Mouse (Mus musculus) layer of hippocampus, adult 9-10 months (tissue): ENCODE results near the gene Gm48552.

Source experiments
- DNase-seq: peaks from one replicate; pipeline ENCODE4 v3.0.0; 2022; ENCODE audit warnings: low spot score

Gm48552 gene

DNA sequence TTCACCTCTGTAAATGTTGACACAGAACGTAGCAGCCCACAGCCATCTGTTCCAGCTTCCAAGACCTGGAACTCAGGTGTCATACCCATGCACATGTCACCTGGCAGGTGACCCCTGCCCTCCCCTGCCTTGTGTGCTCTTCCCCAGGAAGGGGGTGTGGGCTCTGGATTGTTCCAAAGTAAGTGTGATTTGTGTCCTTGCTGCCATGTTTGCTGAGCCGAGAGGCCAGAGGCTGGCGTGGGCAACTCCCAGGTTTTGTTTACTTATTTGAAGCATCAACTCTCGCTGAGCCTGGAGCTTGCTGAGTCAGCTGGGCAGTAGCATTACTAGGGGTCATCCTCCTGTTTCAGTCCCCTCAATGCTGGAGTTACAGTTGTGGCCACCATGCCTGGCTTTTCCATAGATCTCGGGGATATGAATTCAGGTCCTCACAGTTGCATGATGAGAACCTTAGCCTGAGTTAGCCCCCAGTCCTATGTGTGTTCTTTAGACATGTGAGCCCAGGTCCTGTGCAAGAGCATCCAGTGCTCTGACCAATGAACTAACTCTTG, at the start of gene Gm48552:
TSS of gene Gm48552 (plus strand) at position 501 of the 551 bp plus-strand sequence.
- no peak for DNase-seq

DNA sequence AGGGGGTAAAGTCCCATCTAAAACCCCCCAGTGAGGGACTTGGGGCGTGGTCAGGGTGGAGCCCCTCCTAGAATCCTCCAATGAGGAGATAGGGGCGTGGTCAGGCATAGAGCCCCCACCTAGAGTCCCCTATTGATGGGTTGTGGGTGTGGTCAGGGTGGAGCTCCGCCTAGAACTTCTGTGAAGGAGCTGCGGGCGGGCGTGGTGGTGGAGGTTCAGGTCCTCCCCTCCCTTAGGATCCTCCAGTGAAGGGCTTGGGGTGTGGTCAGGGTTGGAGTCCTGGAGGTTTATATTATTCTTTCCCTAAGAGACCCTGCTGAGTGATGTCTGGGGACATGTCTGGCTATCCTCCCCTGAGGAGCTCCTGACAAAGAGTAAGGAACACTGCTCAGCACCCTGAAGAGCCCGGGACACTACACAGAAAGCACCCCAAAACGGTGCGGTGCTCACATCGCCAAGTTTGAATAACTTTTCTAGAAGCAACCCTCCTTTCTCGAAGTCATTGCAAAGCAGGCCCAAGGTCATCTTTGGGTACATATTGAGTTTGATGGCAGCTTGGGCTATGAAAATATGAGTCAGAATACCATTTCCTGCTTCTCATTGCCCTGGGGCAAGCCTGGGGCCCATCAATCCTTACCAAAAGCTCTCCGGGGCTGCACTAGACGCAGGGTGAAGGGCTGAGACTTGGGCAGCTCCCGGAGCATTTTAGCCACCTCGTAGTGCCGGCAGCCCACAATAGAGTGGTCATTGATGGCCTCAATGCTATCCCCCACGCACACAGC, 48.1 kb upstream of the Gm48552 start:
- DNase-seq = no peak

DNA sequence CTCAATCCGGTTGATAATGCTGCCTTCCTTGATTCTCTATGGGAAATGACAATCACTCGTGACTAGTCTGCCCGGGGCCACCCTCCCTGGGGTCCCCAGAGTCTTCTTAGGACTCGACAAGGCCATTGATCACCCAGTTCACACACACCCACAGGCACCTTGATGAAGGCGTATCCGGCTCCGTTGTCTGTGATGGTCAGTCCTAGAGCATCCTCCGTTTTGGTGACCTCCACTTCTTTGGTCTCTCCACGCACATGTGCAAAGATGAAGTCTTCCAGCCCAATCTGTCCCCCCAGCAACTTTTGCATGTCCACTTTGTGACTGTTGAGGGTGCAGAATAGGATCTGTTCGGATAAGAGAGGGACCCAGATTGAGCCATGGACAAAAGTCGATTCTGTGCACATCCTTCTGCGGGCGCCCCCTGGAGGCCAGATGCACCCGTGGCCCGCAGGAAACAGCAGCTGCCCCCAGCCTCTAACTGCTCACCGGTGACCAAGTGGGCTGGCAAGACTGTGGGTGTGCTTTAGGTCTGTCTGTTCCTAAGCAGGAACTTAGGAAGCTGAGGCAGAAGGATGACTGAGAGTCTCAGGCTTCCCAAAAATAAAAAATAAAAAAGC, 47.4 kb upstream of the Gm48552 start:
- no peak for DNase-seq

DNA sequence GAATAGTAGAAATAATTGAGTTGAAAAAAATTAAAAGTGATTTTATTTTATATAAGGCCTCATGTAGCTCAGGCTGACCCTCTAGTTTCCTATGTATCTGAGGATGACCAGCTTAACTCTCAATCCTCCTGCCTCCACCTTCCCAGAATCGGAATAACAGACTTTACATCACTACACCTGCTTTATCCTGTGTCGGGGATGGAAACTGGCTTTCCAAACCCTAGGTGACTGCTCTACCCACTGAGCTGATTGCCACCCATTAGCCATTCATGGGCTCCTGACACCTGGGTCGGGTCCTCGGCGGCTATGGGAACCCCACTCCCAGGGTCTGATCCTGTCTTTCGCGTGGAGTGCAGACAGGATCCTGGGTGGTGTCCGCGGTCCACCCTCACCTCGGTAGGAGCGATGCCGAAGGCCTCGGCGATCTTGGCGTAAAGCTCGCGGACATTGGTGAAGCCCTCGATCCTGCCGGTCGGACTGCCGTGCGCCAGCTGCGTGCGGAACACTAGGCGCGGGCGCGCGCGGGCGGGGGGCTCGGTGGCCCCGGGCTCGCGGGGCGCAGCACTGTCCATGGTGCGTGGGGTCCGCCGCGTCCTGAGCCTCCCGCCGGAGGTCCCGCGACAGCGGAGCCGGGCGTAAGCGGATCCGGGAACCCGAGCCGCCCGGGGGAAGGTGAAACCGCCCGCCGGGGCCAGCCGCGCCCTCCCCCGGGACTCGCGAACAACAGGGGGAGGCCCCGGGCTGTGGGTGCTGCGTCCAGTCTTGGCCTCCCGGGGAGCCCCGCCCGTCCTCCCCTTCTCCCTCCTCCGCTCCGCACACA, 45.9 kb upstream of the Gm48552 start, which contains the start of gene Gipc3:
TSS of gene Gipc3 (minus strand) at position 581 of the 820 bp plus-strand sequence.
- DNase-seq = no peak

DNA sequence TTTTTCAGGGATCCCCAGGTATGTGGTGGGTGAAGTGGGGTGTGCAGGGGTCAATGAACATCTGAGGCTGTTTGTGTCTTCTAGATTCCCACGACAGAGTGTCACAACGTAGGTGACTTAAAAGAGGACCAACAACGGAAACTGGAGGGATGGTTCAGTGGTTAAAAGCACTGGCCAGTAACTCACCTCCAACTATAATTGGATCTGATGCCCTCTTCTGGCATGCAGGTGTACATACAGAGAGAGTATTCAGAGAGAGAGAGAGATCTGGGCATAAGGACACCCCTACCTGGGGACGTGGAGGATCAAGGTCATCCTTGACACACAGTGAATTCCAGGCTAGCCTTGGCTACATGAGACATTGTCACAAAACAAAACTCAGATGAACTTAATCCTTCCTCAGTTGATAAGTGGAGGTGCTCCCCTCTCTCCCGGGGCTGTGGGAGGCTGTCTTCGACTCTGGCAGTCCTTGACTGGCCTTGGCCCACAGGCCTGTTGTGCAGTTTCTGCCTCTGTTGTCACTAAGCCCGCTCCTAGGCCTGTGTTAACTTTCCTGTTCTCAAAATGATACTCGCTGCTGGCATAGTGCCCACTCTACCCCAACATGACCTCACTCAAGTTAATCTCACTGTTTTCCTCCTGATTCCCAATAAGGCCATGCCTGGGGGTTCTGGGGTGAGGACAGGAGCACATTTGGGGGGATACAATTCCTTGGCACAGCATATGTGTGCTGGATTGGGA, 44.2 kb upstream of the Gm48552 start:
- no peak for DNase-seq

DNA sequence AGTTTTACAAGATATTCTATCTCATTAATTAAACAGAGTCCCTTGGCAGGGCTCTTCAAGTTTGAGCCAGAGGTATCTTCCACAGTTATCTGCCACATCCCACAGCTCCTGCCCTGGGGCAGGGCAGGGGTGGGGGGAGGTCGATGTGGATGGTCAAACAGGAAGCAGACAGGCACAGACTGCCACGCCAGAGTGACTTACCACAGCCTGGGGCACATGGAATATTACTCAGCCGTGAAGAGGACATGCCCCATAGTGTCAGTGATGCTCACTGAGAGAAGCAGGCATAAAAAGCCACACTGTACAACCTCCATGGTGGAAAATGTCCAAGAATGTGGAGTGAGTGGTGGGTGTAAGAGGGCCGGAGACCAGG, 43.7 kb upstream of the Gm48552 start:
- DNase-seq = no peak

DNA sequence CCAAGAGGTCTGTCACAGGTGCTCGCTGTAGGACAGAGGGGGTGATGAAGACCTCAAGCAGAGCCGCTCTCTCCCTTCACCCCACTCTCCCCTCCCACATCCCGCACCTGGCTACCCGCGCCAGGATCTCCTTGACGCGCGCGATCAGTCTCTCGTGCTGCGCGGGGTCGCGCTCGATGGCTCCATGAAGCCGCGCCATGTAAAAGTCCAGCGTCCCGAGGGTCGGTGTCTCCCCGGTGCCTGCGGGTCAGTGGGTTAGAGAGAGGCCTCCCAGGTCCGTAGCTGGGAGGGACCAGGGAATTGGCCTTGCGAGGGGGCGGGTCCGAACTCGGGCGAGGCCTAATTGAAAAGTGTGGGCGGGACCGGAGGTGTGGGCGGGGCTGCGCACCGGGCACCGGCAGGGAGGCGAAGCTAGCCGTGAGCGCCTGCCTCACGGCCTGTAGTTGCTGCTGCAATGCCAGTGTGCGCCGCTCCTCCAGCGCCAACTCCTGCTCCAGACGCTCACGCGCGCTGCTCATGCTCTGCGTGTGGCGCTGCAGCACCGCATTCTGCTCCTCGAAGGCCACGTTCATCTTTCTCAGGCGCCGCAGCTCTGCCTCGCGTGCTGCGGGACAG, 42.2 kb upstream of the Gm48552 start:
- DNase-seq = no peak

DNA sequence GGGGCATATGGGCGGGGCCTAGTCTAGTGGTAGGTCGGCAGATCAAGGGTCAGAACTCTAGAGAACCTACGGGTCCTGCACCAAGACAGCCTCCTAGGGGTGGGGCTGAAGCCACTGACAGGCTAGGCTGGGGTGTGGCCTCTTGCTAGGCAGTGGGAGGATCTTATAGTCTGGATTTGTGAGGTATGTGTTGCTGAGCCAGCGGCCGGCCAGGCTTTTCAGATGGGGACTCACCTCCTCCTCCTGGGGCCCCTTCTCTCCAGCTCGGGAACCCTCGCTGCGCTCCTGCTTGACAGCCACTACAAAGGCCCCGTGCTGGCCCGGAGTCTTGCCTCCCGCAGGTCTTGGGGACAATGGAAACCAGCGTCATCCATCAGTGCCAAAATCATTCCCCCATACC, 39.7 kb upstream of the Gm48552 start:
- DNase-seq = no peak

DNA sequence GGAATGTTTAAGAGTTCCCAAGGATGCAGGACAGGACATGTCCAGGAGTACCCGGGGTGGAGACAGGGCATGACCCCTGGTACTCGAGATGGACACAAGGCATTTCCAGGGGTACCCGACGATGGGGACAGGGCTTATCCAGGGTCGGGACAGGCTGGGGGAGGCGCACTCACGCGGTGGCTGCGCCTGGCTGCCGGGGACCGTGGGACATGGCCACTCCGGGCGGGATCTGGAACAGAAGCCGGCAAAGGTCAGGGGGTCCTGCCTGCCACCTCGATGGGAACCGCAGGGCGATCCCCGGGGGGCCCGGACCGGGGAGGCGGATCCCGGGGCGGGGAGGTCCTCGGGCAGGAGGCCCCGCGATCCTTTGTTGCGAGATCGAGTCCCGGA, 38.8 kb upstream of the Gm48552 start:
- DNase-seq = no peak

DNA sequence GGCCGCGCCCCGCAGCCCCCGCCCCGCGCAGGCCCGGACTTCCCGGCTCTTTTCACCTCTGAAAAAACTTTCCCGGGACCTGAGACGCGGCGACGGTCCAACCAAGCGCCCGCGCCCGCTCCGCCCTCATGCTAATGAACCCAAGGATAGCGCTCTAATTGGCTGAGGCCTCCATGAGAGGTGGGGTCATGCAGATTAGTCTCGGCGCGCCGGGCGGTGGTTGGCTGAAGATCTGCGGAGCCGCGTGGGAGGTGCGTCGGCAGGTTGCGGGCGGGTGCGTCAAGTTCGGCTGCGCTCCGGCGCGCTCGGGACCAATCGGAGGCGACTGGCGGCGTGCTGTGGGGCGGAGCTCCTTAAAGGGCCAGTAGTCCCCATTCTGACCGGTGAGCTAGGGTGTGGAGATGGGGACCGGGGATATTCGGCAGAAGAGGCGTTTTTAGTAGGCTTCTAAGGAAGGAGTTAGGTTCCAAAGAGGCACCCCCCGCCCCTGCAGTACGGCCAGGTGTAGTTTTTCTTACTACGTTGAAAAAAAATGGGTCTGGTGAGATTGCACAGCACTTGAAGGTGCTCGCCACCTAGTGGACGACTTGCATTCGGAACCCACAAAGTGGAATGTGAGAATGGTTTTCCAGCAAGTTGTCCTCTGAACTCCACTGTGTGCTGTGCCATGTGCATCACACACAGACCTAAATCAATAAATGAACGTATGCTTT, 38.3 kb upstream of the Gm48552 start, which contains the start of gene Hmg20b:
TSS of gene Hmg20b (minus strand) at position 130 of the 713 bp plus-strand sequence.
- peak; percentile 98 for DNase-seq

DNA sequence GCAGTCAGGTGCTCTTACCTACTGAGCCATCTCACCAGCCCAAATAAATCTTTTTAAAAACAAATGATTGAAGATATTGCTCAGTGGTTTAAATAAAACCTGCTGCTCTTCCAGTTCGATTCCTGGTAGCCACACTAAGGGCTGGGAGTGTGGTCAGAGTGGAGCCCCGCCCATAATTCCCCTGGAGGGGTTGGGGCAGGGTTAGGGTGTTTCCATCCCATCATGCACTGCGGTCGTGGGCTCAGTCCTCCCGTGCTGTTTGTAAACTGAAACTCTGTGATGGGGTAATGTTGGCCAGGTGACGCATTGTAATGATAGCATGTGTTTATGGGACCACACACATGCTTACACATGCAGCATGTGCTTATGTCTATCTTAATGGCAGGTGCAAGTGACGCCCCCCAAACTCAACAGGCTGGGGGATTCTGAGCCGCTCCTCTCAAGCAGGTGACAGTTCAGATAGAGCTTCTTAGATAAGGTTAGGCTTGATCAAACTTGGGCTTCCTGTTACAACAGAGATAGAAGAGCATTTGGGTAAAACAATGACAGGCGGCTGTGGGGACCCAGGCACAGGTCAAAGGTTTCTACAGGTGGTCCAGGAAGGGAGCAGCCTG, 37.0 kb upstream of the Gm48552 start:
- DNase-seq = no peak

DNA sequence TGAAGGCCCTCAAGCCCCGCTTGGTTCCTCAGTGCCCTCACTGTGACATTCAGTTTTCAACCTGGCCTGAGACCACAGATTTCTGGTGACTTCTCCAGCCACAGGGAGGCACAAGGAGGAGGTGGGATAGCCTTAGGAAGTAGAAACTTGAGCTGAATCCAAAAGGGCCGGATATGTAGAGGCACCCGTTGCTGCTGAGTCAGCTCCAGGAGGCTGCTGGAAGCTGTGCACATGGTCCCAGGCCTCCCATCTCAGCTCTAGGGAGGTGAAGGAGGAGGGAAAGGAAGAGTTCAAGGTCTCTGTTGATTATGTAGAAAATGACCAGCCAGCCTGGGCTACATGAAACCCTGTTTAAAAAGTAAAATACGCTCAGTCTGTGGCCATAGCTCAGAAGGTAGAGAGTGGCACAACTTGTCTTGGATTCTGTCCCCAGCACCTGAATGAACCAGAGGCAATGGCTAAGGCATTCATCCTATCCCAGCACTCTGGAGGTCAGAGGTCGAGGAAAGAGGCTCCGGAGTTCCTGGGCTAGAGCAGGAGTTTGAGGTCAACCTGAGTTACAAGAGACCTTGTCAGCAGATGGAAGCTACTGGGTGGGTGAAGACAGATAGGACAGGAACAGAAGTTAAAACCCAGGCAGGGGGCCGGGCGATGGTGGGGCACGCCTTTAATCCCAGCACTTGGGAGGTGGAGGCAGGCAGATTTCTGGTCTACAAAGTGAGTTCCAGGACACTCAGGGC, 33.9 kb upstream of the Gm48552 start:
- no peak for DNase-seq

DNA sequence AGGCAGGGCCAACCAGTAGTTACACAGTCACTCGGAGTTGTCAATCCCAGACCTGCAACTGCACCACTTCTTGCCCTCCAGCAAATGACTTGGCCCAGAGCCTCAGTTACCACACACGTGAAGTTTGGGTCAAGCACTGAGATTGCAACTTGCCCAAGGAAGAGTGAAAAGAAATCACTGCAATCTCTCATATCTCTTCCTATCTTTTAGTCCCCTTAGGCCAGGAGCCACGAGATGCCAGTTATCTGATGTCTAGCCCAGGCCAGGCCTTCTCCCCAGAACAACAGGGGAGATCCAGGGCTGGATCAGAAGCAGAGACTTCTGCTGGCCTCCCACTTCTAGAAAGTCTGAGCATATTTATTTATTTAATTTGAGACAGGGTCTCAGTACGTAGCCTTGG, 33.3 kb upstream of the Gm48552 start:
- DNase-seq = no peak

DNA sequence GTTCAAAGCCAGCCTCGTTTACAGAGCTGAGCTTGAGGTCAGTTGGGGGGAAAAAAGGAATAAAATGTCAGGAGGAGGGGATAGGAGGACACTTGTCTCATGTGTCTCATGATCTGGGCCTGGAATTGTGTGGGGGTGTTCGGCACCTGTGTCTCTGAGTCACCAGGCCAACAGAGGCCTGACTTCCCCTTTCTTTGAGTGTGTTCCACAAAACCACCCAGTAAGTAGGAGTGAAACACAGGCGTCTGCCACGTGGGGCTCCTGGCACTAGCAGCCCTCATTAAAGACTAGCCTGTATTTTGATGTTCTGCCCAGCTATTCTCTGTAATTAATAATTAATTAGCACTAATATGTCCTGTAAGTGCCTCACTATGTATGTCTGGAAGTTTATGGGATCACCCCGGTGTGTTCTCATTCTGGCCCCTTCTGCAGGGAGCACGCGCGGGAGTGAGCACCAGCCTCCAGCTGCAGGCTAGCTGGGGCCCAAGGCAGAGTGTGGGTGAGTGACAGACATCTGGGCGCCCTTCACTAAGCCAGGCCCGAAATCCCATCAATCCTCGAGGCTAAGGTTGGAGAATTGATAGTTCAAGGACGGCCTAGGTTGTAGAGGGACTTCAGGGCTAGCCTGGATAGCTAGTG, 32.3 kb upstream of the Gm48552 start:
- no peak for DNase-seq

DNA sequence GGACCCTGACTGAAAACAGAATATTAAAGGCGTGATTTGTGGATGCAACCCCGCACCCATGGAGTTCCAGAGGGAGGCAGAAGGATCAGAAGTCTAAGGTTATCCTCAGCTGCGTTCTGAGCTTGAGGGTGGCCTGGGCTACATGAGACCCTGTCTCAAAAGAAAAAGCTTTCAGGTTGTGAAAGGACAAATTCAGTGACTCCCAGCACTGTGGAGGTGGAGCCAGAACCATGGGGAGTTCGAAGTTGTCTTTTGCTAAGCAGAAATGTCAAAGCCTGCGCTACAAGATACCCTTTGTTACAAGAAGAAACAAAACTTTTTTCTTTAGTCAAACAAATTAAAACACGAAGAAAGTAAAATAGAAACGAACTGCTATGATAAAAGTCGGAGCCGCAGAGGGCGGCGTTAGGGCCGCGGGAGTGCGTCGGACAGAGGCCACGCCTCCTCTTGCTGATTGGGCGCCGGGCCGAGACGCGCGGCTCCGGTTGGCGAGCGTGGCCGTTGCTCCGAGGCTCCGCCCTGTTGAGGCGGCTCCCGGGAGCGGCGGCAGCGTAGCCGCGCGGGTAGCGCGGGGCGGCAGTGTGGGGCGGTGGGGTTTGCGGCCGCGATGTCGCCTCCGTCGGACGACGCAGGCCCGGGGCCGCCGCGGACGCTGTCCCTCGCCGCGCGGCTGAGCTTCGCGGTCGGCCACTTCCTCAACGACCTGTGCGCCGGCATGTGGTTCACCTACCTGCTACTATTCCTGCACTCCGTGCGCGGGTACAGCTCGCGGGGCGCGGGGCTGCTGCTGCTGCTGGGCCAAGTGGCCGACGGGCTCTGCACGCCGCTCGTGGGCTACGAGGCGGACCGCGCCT, 31.6 kb upstream of the Gm48552 start, which contains the start of gene Mfsd12:
TSS of gene Mfsd12 (plus strand) at position 501 of the 854 bp plus-strand sequence.
- DNase-seq = peak; percentile 60

DNA sequence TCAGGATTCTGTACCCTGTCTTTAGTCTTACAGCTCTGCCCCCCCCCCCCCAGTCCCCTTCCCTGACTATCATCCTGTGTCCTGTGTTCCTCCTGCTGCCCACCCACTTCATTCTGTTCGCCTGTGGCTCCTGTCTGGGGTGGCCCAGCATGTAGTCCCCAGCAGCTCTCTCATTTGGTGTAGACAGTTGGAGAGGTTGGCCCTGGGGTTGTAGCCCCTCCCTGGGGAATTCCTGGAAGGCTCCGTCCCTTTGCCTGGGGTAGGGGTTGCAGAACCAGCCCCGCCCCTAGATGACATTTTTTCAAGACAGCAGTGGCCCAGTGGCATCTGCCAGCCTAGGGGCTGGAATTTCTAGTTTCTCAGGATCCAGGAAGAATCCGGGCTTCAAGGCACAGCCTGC, 30.6 kb upstream of the Gm48552 start:
- DNase-seq = no peak

DNA sequence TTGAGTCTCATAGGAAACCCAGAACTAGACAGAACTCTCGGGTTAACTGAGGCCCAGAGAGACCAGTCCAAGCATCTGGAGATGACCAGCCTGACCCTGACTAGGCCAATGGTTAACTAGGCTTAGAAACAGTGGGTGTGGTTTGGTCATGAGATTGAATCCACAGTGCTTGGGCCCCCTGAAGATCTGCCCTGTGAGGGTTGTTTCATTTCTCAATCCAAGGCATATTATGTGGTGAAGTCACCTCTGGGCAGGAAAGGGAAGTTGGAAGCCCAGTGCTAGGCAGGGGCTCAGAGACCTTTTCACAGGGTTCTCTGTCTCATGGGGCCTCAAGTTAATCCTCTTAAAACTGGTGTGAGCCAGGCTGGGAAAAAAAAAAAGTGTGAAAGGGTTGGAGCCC, 30.0 kb upstream of the Gm48552 start:
- no peak for DNase-seq

DNA sequence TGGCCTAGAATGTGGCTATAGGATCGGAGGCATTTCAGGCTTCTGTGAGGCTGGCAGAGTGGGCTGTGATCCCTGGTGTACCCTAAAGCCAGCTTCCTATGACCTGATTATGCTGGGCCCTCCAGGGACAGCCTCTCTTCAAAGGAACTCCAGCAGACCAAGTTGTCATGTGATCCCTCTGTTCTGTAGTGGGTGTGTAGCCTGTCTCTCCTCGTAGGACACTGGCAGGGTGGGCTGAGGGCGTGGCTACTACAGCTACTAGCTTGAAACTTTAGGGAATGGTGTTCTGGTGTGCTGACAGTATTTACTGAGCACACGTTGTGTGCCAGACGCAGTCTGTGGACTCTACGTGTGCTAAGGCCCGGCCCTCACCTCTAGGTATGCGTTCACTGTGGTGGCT, 28.1 kb upstream of the Gm48552 start:
- no peak for DNase-seq
